Mouse (Mus musculus) urinary bladder, adult 18-20 months (tissue): Measurements from ENCODE around the gene Jph4.

Experiments used
- DNase-seq, 2 experiments: peaks; one replicate each; pipeline ENCODE4 v3.0.0; 2022; ENCODE audit warnings: low spot score in 2 of 2, mixed read lengths in 2 of 2

The Jph4 gene

DNA sequence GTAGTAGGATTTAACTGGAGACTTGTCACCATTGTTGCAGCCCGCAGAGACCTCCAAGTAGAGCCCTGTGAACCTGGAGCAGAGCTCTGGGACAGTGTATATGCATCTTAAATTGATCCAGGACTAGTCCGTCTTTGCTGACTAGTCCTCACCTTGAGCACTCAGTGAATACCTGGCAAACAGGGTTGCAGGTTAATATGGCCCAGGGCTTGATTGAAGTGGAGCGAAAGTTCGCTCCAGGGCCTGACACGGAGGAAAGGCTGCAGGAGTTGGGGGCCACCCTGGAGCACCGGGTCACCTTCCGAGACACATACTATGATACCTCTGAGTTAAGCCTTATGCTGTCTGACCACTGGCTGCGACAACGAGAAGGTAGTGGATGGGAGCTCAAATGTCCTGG lies 21.5 kb downstream of the Jph4 start:
- DNase-seq = peak in 1 of 2 experiments; percentile 38

DNA sequence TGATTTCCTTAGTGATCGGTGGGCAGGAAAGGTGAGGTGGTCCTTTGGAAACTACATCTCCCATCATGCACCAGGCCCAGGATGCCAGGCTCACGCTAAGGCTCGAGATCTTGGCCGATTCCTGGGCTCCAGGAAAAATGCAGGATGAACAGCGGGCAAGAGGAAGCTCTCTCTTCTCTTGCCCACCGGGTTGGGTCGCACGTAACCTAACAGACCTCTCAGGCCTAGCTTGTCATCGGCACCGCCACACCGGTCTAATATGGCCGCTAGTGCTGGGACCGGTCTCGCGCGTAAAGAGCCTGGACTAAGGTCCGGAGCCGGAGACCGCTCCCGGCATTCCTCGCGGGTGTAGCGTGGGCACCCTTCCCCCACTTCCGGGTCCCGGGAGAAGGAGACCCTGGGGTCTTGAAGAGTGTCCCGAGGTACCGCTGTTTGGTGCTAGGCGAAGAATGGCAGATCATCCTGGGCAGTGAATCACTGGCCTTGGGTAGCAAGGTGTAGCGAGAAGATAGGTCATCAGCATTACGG lies 22.0 kb downstream of the Jph4 start, which contains the start of gene Thtpa:
Gene Thtpa (plus strand): TSS at position 81 of the 528 bp plus-strand sequence.
- DNase-seq = peak; percentile 72 to 81

DNA sequence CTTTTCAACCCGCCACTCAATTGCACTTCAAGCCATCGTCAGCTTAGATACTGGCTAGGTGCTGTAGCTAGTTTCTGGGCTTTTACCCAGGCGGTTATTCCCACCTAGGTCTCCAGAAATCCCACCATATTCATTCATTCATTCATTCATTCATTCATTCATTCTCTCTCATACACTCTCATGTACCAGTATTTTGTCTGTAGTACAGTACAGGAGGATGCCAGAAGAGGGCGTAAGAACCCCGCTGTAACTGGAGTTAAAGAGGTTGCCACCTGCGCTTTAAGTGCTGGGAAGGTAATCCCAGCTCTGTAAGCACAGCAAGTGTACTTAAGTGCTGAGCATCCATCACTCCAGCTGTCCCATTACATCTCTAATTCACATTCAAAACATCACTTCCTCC lies 22.8 kb downstream of the Jph4 start:
- DNase-seq = no peak

DNA sequence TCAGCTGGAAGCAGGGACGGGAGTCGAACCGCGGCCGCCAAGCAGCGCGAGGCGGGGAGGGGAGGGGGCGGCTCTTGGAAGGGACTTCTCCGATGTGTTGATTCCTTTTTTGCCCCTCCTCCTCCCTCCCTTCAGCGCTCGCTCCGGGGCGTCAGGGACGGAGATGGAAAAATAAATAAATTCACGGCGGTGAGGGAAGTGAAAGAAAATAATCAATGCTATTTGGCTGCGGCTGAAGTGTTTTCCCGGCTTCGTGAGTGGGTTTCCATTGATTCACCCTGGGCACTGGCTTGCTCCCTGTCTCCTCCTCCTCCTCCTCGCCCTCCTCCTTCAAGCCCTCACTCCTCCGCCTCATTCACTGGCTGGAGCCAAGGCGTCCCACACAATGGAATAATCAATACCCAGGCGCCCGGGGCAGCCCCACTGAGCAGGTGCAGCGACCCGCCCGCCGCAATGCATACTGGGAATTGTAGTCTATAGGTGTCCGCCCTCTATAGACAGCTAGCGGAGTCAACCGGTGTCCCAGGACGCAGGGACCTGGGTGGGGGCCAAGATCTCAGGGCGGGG lies 24.6 kb downstream of the Jph4 start, which contains the start of gene Zfhx2:
Gene Zfhx2 (minus strand): TSS at position 314 of the 567 bp plus-strand sequence.
- peak; percentile 79 to 90 for DNase-seq

DNA sequence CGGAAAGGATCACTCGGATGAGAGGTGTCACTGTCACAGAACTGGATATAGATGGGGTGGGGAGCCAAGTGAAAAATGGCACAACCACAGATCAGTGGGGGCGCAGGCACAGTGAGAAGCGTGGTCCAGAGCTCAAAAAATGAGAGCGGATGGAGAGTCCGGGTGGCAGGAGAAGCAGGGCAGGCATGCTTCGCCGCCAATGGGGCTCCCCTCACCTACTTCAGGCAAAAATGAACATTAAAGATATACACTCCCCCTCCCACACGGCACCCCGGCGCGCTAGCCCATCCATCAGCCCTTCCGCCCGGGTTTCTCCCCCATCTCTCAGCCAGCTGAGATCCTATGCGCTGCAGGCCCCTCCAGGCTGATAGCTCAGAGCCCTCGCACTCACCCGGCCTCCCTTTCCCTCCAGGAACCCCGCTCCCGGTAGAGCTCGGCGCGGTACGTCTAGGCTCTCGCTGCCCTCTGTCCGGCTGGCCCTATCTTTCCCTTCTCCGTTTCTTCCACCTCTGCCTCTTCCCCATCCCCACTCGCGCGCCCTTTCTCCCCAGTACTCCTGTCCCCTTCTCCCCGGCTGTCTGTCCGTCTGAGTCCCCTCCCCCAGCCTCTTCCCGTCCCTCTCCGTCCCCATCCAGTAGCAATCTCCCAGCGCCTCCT lies 25.4 kb downstream of the Jph4 start:
- peak in 1 of 2 experiments; percentile 20 for DNase-seq

DNA sequence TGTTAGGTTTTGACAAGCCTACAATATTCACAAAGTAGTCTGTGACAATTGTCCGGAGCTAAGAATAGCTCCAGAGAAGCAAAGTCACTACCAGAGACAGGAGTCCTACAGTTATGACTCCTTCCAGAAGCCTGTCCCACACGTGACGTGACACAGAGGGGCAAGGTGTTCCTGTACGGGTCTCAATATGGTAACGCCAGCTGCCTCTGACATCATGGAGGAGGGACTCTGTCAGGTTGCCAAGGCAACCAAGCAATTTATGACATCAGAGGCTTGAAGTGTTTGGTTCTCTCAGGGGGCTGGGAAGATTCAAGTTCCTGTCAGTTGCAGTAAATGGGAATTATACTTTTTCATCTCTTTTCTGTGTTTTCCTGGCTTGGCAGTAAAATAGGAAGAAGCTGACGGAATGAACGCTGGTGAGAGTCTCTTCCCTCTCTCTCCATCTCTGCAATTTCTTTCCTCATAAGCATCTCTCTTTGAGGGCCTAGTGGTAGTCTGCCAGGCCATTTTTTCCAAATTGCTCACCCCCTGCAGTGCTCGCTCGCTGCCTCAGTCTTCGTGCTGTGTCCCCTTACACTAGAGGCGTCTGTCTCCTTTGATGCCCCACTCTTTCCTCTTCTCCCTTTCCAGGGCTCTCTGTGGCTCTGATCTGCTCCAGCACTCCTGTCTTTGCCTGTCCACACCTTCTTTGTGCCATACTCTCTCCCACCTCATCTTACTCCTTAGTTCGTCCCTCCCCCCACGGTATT lies 27.4 kb downstream of the Jph4 start:
- DNase-seq = no peak

DNA sequence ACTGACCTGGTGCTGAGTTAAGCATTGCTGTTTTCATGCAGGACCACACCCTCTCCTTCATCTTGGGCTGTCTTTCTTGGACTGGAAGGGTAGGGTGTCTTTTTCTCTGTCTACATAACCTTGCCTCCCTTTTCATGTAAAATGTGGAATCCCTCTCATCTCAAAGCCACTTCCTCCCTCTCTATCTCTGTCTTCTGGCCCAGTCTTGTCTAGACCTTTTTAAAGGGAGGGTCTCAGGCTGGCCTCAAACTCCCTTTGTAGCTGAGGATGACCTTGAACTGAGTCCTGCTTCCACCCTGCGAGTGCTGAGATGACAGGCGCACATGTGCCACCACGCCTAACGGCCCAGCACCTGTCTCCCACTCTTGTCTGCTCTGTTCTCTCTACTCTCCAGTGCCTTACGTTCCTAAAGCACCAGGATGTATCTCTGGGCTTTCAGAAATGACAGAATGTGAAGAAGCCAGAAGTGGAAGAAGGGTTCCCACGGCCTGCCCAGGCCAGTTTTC lies 30.7 kb downstream of the Jph4 start:
- no peak for DNase-seq

DNA sequence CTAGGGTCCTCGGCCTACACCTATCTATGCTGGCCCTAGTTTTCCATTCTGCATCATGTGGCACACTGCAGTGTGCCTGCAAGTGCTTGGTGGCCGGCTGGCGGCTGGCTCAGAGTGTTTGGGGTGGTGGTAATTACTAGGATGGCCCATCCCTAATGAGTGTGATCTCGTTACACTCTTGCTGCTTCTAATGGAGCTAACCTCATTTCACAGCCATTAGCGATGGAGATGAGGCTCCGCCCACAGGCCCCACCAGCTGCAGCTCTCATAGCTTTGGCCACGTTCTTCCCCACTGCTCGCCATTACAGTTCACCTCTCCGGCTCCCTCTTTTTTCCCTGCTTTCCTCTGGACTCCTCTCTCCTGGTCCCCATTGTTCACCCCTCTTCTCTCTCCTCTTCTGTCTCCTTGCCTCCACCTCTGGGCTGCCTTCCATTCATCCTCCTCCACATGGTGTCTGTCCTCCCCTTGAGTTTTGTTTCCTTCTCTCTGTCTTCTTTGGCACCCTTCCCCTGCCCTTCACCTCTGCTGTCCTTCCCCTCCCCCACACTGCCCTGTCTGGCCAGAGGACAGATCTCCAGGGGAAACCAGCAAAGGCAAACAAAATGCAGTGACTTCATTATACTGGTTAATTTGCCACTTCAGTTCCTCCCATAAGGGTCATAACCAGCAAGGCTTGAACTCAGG lies 31.3 kb downstream of the Jph4 start:
- DNase-seq = no peak

DNA sequence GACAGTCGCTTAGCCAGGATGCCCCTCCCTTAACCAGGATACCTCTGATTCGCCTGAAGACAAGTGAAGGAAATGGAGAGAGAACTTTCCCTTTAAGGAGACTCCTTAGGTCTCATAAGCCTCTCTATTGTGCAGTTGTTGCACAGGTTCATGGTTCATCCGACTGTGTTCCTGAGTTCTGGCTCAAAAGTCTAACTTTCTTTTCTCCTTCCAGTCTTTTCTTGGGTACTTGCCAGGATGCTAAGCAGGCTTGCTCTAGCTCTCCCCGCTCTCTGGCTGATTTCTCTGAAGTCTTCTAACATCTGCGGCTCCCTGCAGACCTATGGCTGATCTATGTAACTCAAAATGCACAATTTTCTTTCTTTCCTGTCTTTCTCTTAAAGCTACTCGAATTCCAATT lies 33.3 kb downstream of the Jph4 start:
- DNase-seq = no peak

DNA sequence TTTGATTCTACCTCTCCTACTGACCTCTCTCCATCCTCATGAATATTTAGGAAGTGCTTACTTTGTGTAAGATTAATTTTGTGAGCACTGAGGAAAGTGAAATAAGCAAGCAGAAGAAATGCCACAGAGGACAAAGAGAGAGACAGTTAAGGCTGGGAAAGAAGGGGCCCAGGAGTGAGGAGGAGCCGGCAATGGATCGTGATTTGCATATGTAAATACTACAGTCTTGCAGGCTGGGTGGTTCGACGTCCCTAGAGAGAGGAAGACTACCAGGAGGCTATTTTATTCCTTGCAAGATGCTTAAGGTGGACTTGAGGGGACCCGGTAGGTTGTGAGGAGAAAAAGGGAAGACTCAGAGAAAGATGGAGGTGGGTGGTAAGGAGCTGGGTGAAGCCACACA lies 35.6 kb downstream of the Jph4 start:
- DNase-seq = no peak

DNA sequence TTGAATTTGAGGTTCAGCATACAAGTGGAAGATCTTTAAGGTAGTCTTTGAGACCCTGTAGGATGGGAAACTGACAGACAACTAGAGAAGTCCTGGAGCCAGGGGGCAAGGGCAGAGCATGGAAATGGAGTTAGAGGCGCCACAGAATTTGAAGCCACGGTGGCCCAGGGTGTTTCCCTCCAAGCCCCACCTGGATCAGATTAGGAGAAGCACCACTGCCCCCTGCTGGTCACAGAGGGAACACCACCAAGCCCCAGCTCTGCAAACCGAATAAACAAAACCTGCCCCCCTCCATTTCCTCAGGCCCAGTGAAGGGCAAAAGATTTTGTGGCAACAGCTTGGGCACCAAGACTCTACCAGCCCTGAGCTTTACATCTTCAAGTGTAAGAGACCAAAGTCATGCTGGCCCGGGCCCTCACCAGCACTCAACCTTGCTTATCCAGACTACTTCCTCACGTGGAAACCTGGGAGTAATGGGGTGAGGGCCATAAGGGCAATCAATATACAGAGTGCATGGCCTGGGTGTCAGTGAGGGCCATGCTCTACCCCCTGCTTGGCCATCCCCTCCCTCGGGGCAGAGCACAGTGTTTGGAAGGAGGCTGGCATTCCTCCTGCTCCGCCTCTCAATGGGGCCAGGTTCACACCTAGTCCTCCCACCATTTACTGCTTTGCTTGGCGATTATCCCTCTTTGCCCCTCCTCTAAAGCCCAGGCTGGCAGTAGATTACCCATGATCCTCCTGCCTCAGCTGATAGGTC lies 37.3 kb downstream of the Jph4 start:
- DNase-seq = peak in 1 of 2 experiments; percentile 50

DNA sequence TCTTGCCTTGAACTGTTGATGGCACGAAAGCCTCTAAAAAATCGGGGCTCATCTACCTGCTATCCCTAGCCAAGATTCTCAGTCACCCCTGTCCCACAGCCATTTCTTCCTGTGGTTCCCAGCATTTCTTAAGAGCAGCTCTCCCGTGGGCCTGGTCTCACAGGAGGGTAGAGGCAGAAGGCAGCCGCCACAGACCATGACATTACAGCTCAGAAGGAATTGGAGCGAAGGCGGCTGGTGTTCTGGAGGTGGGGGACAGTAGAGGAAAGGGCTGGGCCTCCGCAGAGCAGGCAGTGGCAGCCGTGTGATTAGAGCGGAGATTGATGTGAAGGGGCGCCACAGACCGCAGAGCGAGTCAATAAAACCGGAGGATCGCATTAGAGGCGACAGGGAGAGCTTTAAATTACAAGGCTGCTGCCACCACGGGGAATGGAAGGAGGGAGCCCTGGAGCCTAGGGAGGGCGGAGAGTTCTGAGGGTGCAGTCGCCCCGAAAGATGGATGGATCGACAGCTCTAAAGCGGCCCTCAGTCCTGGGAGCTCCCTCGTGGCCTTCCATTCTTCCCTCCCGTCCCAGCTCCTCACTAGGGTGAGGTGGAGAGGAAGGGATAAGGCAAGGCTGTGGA lies 38.3 kb downstream of the Jph4 start:
- no peak for DNase-seq

DNA sequence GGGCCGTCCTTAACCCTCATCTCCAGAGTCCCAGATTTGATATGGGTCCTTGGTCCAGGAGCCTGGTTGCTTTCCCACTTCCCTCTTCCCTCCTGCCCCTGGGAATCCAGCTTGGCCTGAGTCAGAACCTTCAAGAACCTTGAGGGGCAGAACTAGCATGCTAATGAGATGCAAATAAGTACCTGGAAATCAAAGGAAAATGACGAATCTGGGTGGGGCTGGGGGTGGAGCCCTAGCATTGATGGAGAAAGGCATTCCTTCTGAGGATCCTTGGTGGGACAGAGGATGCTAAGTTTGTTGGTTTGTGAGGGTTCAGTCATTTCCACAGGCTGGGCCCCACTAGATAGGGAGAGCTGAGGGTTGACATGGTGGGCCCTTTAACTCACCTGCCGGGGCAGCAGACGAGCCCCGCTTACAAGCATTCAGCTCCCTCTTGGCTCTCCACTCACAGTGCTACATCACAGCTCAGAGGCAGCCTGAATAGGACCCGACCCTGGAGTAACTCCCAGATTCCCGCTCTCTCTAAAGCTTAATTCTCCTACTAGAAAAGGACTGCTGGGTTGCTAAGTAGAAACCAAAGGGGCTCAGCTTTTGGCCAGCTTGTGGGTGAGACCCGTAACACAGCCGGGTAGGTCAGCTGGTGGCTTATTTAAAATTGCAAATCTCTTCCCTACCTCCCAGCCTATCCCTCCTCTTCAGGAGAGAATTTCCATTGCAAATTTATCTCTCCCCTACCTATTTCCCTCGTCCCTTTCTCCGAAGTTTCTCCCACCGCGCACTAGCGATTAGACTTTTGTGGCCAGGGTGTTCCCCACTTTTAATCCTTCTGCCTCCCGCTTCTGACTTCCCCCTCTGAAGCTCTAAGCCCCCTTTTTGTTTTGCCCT lies 39.0 kb downstream of the Jph4 start:
- no peak for DNase-seq

DNA sequence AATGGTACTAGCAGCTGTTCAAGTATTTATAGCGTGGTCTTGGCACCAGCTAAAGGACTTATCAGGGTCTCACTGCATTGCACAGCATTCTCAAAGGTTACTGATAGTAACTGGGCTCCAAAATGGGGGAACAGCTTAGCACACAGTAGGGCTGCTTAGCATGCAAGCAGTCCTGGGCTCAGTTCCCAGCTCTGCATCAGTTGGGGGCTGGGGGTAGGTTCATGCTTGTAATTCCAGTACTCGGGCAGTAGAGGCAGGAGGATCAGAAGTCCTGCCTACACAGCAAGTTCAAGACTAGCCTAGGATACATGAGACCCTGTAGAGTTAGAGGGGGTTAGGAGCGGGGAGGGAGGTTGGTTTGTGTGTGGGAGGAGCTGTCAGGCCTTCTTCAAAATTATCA lies 39.8 kb downstream of the Jph4 start:
- DNase-seq = no peak

DNA sequence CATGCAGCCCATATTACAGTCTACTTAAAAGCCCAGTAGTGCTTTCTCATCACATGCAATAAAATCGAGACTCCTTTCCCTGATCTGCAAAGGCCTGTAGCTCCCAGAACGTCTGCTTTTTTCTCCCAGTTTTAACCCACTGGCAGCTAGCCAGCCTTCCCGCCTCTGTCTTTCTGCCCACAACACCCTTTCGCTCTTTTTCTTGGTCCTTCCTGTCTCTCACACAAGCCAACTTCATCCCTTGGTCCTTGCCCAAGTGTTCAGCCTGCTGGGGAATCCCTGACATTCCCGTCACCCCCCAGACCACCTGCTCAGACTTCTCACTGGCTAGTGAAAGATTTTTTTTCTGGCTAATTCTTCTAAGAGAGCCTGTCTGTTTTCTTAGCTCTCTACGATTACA lies 40.5 kb downstream of the Jph4 start:
- no peak for DNase-seq

DNA sequence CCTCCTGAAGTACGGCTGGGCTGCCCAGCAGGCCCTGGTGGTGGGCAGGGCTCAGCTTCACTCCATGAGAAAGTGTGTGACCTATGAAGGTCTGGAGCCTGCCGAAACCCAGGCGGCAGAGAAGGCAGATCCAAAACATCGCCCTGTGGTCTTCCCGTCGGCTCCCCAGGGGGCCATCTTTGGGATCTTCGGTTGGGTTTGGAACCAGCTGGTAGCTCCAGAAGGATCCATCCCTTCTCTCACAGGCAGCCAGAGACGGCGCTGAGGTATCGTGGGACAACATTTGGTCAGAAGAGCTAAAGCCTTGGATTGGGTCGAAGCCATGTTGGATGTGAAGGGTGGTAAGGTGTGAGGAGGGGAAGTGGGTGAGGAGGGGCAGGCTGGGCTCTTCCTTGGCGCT lies 42.3 kb downstream of the Jph4 start:
- no peak for DNase-seq

DNA sequence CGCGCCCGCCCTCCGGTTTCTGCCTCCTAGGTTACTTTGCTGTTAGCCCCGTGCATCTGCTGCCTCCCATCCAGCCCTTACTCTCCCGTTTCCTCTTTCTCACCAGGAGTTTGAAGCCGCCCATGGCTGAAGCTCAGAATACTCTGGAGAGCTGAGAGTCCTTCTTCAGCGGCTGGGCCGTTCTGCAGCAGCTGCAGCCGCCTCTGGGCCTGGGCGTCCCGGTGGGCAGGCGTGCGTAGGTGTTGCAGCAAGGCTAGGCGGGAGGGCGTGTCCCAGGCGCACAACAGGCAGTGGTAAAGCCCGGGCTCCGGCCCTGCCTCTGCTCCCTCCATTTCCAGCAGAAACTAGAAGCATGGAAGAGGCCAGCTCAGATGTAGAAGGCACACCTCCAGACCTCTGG lies 45.0 kb downstream of the Jph4 start:
- peak in 1 of 2 experiments; percentile 19 for DNase-seq

DNA sequence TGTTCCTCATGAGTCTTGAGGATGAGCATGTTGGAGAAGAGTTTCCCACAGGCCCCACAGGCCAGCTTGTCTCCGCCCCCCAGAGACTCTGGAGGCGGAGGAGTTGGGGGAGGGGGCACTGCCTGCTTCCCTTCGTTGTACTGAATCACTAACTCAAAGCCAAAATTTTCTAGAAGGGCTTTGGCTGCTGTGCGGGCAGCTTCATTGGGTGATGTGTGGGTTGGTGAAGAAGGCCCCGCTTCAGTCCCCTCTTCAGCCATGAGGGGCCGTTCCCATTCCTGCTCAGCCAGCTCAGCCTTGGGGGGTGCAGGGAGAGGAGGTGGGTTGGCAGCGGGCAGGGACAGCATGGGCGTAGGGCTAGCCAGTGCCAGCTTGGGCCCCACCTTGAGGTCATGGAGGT lies 50.7 kb downstream of the Jph4 start:
- no peak for DNase-seq

DNA sequence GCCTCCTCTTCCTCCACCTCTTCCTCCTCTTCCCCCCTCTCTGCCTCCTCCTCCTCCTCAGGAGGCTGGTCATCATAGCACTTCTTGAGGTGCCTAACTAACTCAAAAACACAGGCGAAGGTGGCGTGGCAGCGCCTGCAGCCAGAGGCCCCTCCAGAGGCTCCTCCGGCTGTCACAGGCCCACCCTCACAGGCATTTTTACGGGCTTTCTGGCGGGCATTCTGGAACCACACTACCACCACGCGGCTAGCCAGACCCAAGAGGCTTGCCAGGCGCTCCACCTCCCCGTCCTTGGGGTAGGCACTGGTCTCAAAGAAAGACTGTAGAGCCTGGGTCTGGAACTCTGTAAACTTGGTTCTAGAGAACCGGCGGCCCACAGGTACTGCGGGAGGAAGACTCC lies 51.3 kb downstream of the Jph4 start:
- DNase-seq = no peak
